Mouse (Mus musculus) liver, postnatal 0 days (tissue): ENCODE data around the gene Depp1.

Source experiments
- CTCF ChIP-seq: sonication (generic); IDR thresholded peaks from 2 replicates; pipeline ENCODE4 v1.5.1; 2016; ENCODE audit warnings: antibody characterized with exemption, low read depth
- EP300 ChIP-seq: IDR thresholded peaks from 2 replicates; pipeline ENCODE4 v1.6.1; 2016; ENCODE audit warnings: antibody characterized with exemption, low read depth, mild to moderate bottlenecking

DNA sequence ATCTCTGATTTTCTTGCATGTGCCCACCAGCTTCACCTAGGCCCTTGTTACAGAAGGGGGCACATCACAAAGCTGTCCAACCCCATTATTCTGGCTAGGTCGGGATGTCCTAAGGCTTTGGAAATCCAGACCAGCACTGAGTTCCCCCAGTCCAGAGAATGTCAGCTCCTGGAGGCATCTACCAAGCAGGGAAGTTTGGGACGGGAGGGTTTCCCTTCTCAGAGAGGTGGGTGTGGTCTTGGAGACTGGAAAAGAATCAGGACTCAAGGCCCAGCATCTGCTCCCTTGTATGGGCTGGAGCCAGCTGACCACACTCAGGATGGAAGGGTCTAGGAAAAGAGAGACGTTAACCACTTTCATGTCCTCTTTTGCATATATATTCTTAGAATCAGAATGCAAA is 2.8 kb downstream of the Depp1 start:
- no peak for TF ChIP-seq CTCF
- TF ChIP-seq EP300 = no peak
